Mouse (Mus musculus) CH12.LX (cell line): Measurements from ENCODE around the gene Psmd13. TPM values are rescaled to one million over a fixed set of nuclear protein-coding genes. Genes with fewer than 3 reads are reported as not detected.

Experiments
- DNase-seq: peaks from one replicate; pipeline ENCODE4 v3.0.0-alpha.2; 2013; ENCODE audit errors: extremely low read depth
- H3K27ac ChIP-seq: 2 replicates; pipeline ENCODE4 v1.5.1; 2012; ENCODE audit warnings: low read depth, mild to moderate bottlenecking, control low read depth, moderate library complexity; ENCODE audit not compliant: insufficient read depth
- H3K27me3 ChIP-seq: replicated peaks from 2 replicates; pipeline ENCODE3; 2012; ENCODE audit warnings: inconsistent platforms
- H3K36me3 ChIP-seq, 2 experiments: replicated peaks in 1 of 2; 2 replicates each; pipeline versions ENCODE3 to v1.6.1; 2012; ENCODE audit warnings: inconsistent platforms in 1 of 2, low read length in 1 of 2, mild to moderate bottlenecking in 1 of 2, mixed read lengths in 1 of 2, moderate library complexity in 1 of 2; ENCODE audit not compliant: control insufficient read depth in 1 of 2, insufficient read depth in 1 of 2
- H3K4me1 ChIP-seq, 2 experiments: 2 replicates each; pipeline ENCODE4 v1.6.1; 2012; ENCODE audit warnings: inconsistent platforms in 1 of 2, moderate library complexity in 1 of 2; ENCODE audit not compliant: insufficient read depth in 2 of 2, control insufficient read depth in 1 of 2
- H3K4me2 ChIP-seq: 2 replicates; pipeline ENCODE4 v1.6.1; 2012; ENCODE audit warnings: low read depth, mild to moderate bottlenecking, control low read depth; ENCODE audit not compliant: poor library complexity, insufficient read depth, severe bottlenecking
- H3K4me3 ChIP-seq, 3 experiments: fragments of 150-350 bp in 1 of 3; sonication (generic) in 1 of 3; replicated peaks in 1 of 3; 2 replicates each; pipeline versions ENCODE3 to v1.5.1; 2011 to 2012; ENCODE audit warnings: low read depth in 2 of 3, low read length in 2 of 3, mild to moderate bottlenecking in 2 of 3, moderate library complexity in 2 of 3, control low read depth in 1 of 3, improper control_type of control experiment in 1 of 3, inconsistent platforms in 1 of 3, mixed read lengths in 1 of 3; ENCODE audit not compliant: poor library complexity in 1 of 3
- H3K79me2 ChIP-seq: replicated peaks from 2 replicates; pipeline ENCODE4 v1.6.1; 2012; ENCODE audit warnings: mild to moderate bottlenecking, moderate library complexity; ENCODE audit not compliant: control insufficient read depth, poor library complexity, insufficient read depth, severe bottlenecking; ENCODE audit errors: extremely low read depth
- H3K9ac ChIP-seq: 2 replicates; pipeline ENCODE4 v1.6.1; 2012; ENCODE audit warnings: low read depth, mild to moderate bottlenecking, control low read depth, moderate library complexity; ENCODE audit not compliant: insufficient read depth
- H3K9me3 ChIP-seq: replicated peaks from 2 replicates; pipeline ENCODE3; 2012; ENCODE audit warnings: low read length, inconsistent platforms, mixed read lengths
- BHLHE40 ChIP-seq: IDR thresholded peaks from 2 replicates; pipeline ENCODE4 v1.6.1; 2011; ENCODE audit warnings: mild to moderate bottlenecking, low read depth, low read length, improper control_type of control experiment
- CTCF ChIP-seq, 2 experiments: IDR thresholded peaks in 1 of 2; conservative IDR thresholded peaks in 1 of 2; 2 replicates each; pipeline ENCODE4 v1.5.1; 2011 to 2012; ENCODE audit warnings: low read depth in 2 of 2, low read length in 2 of 2, improper control_type of control experiment in 1 of 2, inconsistent platforms in 1 of 2, mild to moderate bottlenecking in 1 of 2, moderate library complexity in 1 of 2
- E2F4 ChIP-seq: IDR thresholded peaks from 2 replicates; pipeline ENCODE4 v1.6.1; 2011; ENCODE audit warnings: low read depth, low read length, improper control_type of control experiment; ENCODE audit not compliant: insufficient replicate concordance
- EP300 ChIP-seq: IDR thresholded peaks from 2 replicates; pipeline ENCODE4 v1.6.1; 2011; ENCODE audit warnings: low read length, improper control_type of control experiment
- GABPA ChIP-seq: IDR thresholded peaks from 2 replicates; pipeline ENCODE4 v1.6.1; 2012; ENCODE audit warnings: low read depth, low read length, improper control_type of control experiment, inconsistent platforms; ENCODE audit not compliant: insufficient replicate concordance
- JUN ChIP-seq: IDR thresholded peaks from 2 replicates; pipeline ENCODE4 v1.6.1; 2011; ENCODE audit warnings: low read depth, mild to moderate bottlenecking, low read length, improper control_type of control experiment, moderate library complexity; ENCODE audit not compliant: insufficient read depth
- MAX ChIP-seq: IDR thresholded peaks from 2 replicates; pipeline ENCODE4 v1.6.1; 2011; ENCODE audit warnings: low read length, improper control_type of control experiment
- MYC ChIP-seq: IDR thresholded peaks from 2 replicates; pipeline ENCODE4 v1.6.1; 2011; ENCODE audit warnings: low read depth, mild to moderate bottlenecking, improper control_type of control experiment, low read length
- NELFE ChIP-seq: IDR thresholded peaks from 2 replicates; pipeline ENCODE4 v1.6.1; 2011; ENCODE audit warnings: low read depth, low read length, improper control_type of control experiment
- RAD21 ChIP-seq: IDR thresholded peaks from 2 replicates; pipeline ENCODE4 v1.6.1; 2011; ENCODE audit warnings: low read depth, mild to moderate bottlenecking, low read length, improper control_type of control experiment, moderate library complexity
- SMC3 ChIP-seq: IDR thresholded peaks from 2 replicates; pipeline ENCODE4 v1.6.1; 2011; ENCODE audit warnings: low read depth, low read length, improper control_type of control experiment
- USF2 ChIP-seq: conservative IDR thresholded peaks from 2 replicates; pipeline ENCODE4 v1.6.1; 2011; ENCODE audit warnings: low read depth, low read length, improper control_type of control experiment
- ZC3H11A ChIP-seq: IDR thresholded peaks from 2 replicates; pipeline ENCODE4 v1.6.1; 2012; ENCODE audit warnings: low read depth, mild to moderate bottlenecking, inconsistent platforms, low read length, improper control_type of control experiment
- ZMIZ1 ChIP-seq: IDR thresholded peaks from 2 replicates; pipeline ENCODE4 v1.6.1; 2012; ENCODE audit warnings: low read depth, mild to moderate bottlenecking, inconsistent platforms, low read length, improper control_type of control experiment
- dilution Hi-C: fragments of 300-500 bp; cut with MboI; formaldehyde crosslinking; loops from 2 replicates; pipeline ENCODE4 v1.14.3; 2020; ENCODE audit warnings: low sequenced_read_pairs; ENCODE audit not compliant: extremely low pct_unique_long_range_greater_than_20kb, extremely low pct_ligation_motif_present
- in situ Hi-C: fragments of 300-500 bp; cut with MboI; formaldehyde crosslinking; loops from 3 replicates; pipeline ENCODE4 v1.14.3; 2019; ENCODE audit warnings: low sequenced_read_pairs, low pct_ligation_motif_present, low pct_unique_long_range_greater_than_20kb, mixed read lengths
- polyA plus RNA-seq: library from polyadenylated mRNA; unstranded; fragments of >175 nt; gene quantifications from 2 replicates; pipeline ENCODE4 v1.2.1, GENCODE M21; 2012; ENCODE audit warnings: low read depth; ENCODE audit not compliant: insufficient read length
- total RNA-seq, 2 experiments: library from RNA; depleted of rRNA; stranded (reverse); fragments of 300-350 nt in 1 of 2; fragments of >200 nt in 1 of 2; gene quantifications; 2 replicates each; pipeline ENCODE4 v1.2.3; 2012 to 2014

Gene Psmd13
- total and polyA plus RNA-seq, 3 experiments, result 165 to 185 (median 168) TPM

DNA sequence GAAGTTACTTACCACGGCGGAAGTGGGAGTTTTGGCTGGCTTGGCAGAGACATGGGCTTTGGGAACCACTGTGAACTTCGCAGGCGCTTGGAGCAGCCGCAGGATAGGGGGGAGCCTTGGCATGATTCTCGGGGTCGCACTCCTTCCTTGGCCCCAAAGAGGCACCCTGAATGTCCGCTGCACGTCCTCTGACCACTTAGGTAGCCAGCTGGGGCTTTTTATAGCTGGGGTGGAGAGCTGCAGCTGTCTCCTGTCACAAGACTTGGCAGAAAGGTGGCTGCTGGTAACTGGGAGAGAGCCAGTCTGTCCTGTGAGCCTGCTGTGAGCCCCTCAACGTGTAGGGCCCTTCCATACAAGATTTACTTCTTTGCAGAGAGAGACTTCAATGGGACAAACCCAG is 18.5 kb downstream of the Psmd13 start, which contains the start of gene Cox8b:
Cox8b (minus strand) TSS at position 227 of the 400 bp plus-strand sequence.
- no peak for DNase-seq
- no peaks in the 10 kb centered on the region for H3K27me3 ChIP-seq
- no peak within 1 kb of the TSS for H3K4me2 ChIP-seq
- dilution Hi-C loops (no loop called here), in situ Hi-C loops (loop anchor here (5.0 kb wide), 1 partner anchor 58 kb away; no protein-coding TSS in a partner anchor)
- H3K79me2 ChIP-seq, result no peaks in the 10 kb centered on the region
- no peak within 1 kb of the TSS for H3K27ac ChIP-seq
- no peaks in the 10 kb centered on the region for H3K9me3 ChIP-seq
- no peaks in the 10 kb centered on the region for H3K4me1 ChIP-seq
- H3K36me3 ChIP-seq, result peaks cover 27 to 59% of the 10 kb centered on the region in 2 experiments
- H3K9ac ChIP-seq, result no peak within 1 kb of the TSS
- H3K4me3 ChIP-seq, result no peak within 1 kb of the TSS
- TF ChIP-seq E2F4, result no peak
- no peak for TF ChIP-seq CTCF (conservative IDR thresholded peaks at IDR 0.05 in 1 of 2, IDR thresholded peaks at IDR 0.05 in 1 of 2; ENCODE audit: low read depth in 2 of 2, low read length in 2 of 2)
- no peak for TF ChIP-seq SMC3
- no peak for TF ChIP-seq MAX

GRCm38 (mm10) chr7:140902036-140902875 is 20.5 kb downstream of the Psmd13 start:
- no peak for DNase-seq
- dilution Hi-C loops (no loop called here), in situ Hi-C loops (loop anchor here (5.0 kb wide), 1 partner anchor 60 kb away; no protein-coding TSS in a partner anchor)
- Histone ChIP-seq H3K27me3 (peaks cover 5% of the 10 kb centered on the region), H3K79me2 (no peaks in the 10 kb centered on the region), H3K9me3 (no peaks in the 10 kb centered on the region), H3K36me3 (peaks cover 19 to 41% of the 10 kb centered on the region in 2 experiments), H3K9ac (no peak overlapping the region), H3K4me1 (peaks cover 0 to 2% of the 10 kb centered on the region in 2 experiments; a peak in 1 of 4 replicates), H3K4me2 (no peak overlapping the region), H3K27ac (no peak overlapping the region), H3K4me3 (no peak overlapping the region)
- TF ChIP-seq BHLHE40 (no peak), GABPA (no peak), ZC3H11A (no peak), ZMIZ1 (no peak)

DNA sequence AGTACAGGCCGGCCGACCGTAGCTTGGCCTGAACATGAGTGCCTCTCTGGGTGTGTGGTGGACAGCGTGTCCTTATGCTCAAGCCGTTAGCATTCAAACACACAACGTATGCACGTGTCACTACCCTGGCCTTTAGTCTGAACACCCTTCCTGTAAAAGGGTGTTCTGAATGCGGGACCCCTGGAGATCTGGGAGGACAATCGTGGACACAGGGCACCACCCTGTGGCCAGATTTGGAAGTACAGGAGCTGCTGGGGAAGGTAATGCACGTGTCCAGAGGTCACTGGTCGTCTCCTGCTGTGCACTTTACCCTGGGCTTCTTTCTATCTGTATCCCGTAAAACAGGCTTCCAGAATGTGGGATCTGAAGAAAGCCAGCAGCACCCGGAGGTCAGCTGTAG is 21.4 kb downstream of the Psmd13 start:
- Histone ChIP-seq H3K79me2 (no peaks in the 10 kb centered on the region), H3K4me1 (peaks cover 0 to 2% of the 10 kb centered on the region in 2 experiments; a peak in 1 of 4 replicates), H3K27ac (no peak overlapping the region), H3K4me3 (no peak overlapping the region), H3K36me3 (peaks cover 9 to 31% of the 10 kb centered on the region in 2 experiments), H3K9me3 (no peaks in the 10 kb centered on the region), H3K4me2 (no peak overlapping the region), H3K9ac (no peak overlapping the region), H3K27me3 (peaks cover 5% of the 10 kb centered on the region)
- dilution Hi-C loops (no loop called here), in situ Hi-C loops (loop anchor here (5.0 kb wide), 1 partner anchor 61 kb away; no protein-coding TSS in a partner anchor)
- peak; percentile 69 for DNase-seq
- TF ChIP-seq JUN, result no peak
- peak; percentile 86; the same call in 1 of the 2 replicates for TF ChIP-seq MYC
- TF ChIP-seq BHLHE40, result peak; percentile 86
- no peak; the same call in 1 of the 2 replicates for TF ChIP-seq USF2
- peak; percentile 33; the same call in 1 of the 2 replicates for TF ChIP-seq NELFE
- peak; percentile 82 for TF ChIP-seq ZC3H11A
- peak; percentile 89 to 95 for TF ChIP-seq CTCF (conservative IDR thresholded peaks at IDR 0.05 in 1 of 2, IDR thresholded peaks at IDR 0.05 in 1 of 2; ENCODE audit: low read depth in 2 of 2, low read length in 2 of 2)
- peak; percentile 64; the same call in 1 of the 2 replicates for TF ChIP-seq MAX
- TF ChIP-seq RAD21, result peak; percentile 98
- TF ChIP-seq EP300, result no peak
- peak; percentile 98 for TF ChIP-seq SMC3
